Mouse (Mus musculus): ENCODE data around the gene Gm6034. TPM values are rescaled to one million over a fixed set of nuclear protein-coding genes. Genes with fewer than 3 reads are reported as not detected.
"Not testable (repeated sequence)": the region's sequence is repeated elsewhere in the genome, so short reads cannot be mapped to it uniquely, and the experiment has no call there.

Gene Gm6034
- polyA plus RNA-seq, 1 experiment from 2014 or later: not detected

GRCm38 (mm10) chr17:36025901-36026300 is 16.9 kb upstream of the Gm6034 start:
- no peak overlapping the region for H3K9ac ChIP-seq
- no peaks in the 10 kb centered on the region for H3K9me3 ChIP-seq
- H3K4me2 ChIP-seq: no peak overlapping the region
- ATAC-seq (replicated peaks): no peak
- H3K36me3 ChIP-seq (replicated peaks): no peaks in the 10 kb centered on the region
- H3K27me3 ChIP-seq (replicated peaks): no peaks in the 10 kb centered on the region
- no peaks in the 10 kb centered on the region for H3K4me1 ChIP-seq
- H3K4me3 ChIP-seq: no peak overlapping the region
- WGBS: 84% methylated on average over 4 of the region's 4 CpGs
- no peak overlapping the region for H3K27ac ChIP-seq

GRCm38 (mm10) chr17:36027663-36028062 is 15.1 kb upstream of the Gm6034 start:
- Histone ChIP-seq H3K4me3 (no peak overlapping the region), H3K9me3 (no peaks in the 10 kb centered on the region), H3K9ac (no peak overlapping the region), H3K36me3 (replicated peaks) (no peaks in the 10 kb centered on the region), H3K4me1 (peaks cover 12% of the 10 kb centered on the region), H3K4me2 (no peak overlapping the region), H3K27ac (no peak overlapping the region), H3K27me3 (replicated peaks) (no peaks in the 10 kb centered on the region)
- 92% methylated on average over 4 of the region's 4 CpGs for WGBS
- ATAC-seq (replicated peaks): no peak

- Histone ChIP-seq H3K9ac (no peak overlapping the region), H3K9me3 (no peaks in the 10 kb centered on the region), H3K4me3 (no peak overlapping the region), H3K27ac (no peak overlapping the region), H3K27me3 (replicated peaks) (no peaks in the 10 kb centered on the region), H3K4me2 (no peak overlapping the region), H3K4me1 (peaks cover 12% of the 10 kb centered on the region), H3K36me3 (replicated peaks) (no peaks in the 10 kb centered on the region)
- ATAC-seq (replicated peaks): no peak
- 59% methylated on average over 7 of the region's 7 CpGs for WGBS
These were observed 13.7 kb upstream of the Gm6034 start for GRCm38 (mm10) chr17:36028879-36029619.

GRCm38 (mm10) chr17:36030046-36030702 is 12.6 kb upstream of the Gm6034 start:
- not testable (repeated sequence) for ATAC-seq (replicated peaks)
- 86% methylated on average over 4 of the region's 4 CpGs for WGBS

GRCm38 (mm10) chr17:36030703-36031582 is 11.8 kb upstream of the Gm6034 start:
- H3K36me3 ChIP-seq (replicated peaks); H3K27ac ChIP-seq; H3K27me3 ChIP-seq (replicated peaks); H3K9me3 ChIP-seq: not testable (repeated sequence)
- peaks cover 12% of the 10 kb centered on the region for H3K4me1 ChIP-seq
- H3K4me3 ChIP-seq: peak overlapping the region; percentile 43
- peak overlapping the region; percentile 86 for H3K4me2 ChIP-seq
- peak; percentile 27; the same call in 1 of the 2 replicates for ATAC-seq (replicated peaks)
- 36% methylated on average over 8 of the region's 8 CpGs for WGBS
- H3K9ac ChIP-seq: peak overlapping the region; percentile 27; the same call in 1 of the 2 replicates

More at GRCm38 (mm10) chr17:36030046-36030702, 12.6 kb upstream of the Gm6034 start:
- not testable (repeated sequence) for H3K9ac ChIP-seq; H3K27me3 ChIP-seq (replicated peaks); H3K36me3 ChIP-seq (replicated peaks); H3K27ac ChIP-seq; H3K4me3 ChIP-seq; H3K9me3 ChIP-seq; H3K4me2 ChIP-seq
- peaks cover 12% of the 10 kb centered on the region for H3K4me1 ChIP-seq

- not testable (repeated sequence) for H3K27me3 ChIP-seq (replicated peaks); H3K9me3 ChIP-seq; H3K27ac ChIP-seq; H3K36me3 ChIP-seq (replicated peaks)
- H3K4me3 ChIP-seq: peak overlapping the region; percentile 43
- ATAC-seq (replicated peaks): peak; percentile 77
- H3K4me2 ChIP-seq: peak overlapping the region; percentile 86
- H3K9ac ChIP-seq: peak overlapping the region; percentile 49
- peaks cover 12% of the 10 kb centered on the region for H3K4me1 ChIP-seq
- under 1% methylated on average over 40 of the region's 40 CpGs for WGBS
These were observed 11.0 kb upstream of the Gm6034 start for GRCm38 (mm10) chr17:36031583-36032331.

GRCm38 (mm10) chr17:36032351-36032875 is 10.3 kb upstream of the Gm6034 start, which contains the start of gene H2-T23:
H2-T23 (minus strand) TSS chr17:36032855.
- 2% methylated on average over 24 of the region's 25 CpGs for WGBS
- H3K4me3 ChIP-seq: peak within 1 kb of the TSS; percentile 43
- H3K4me1 ChIP-seq: peaks cover 12% of the 10 kb centered on the region
- peak within 1 kb of the TSS; percentile 86 for H3K4me2 ChIP-seq
- H3K9me3 ChIP-seq; H3K27ac ChIP-seq; H3K36me3 ChIP-seq (replicated peaks); H3K27me3 ChIP-seq (replicated peaks): not testable (repeated sequence)
- ATAC-seq (replicated peaks): peak; percentile 31
- H3K9ac ChIP-seq: peak within 1 kb of the TSS; percentile 49

- H3K9me3 ChIP-seq; H3K27ac ChIP-seq; H3K36me3 ChIP-seq (replicated peaks); H3K27me3 ChIP-seq (replicated peaks); ATAC-seq (replicated peaks); H3K4me3 ChIP-seq; H3K4me2 ChIP-seq; H3K9ac ChIP-seq: not testable (repeated sequence)
- WGBS: 63% methylated on average over 3 of the region's 3 CpGs
- peaks cover 12% of the 10 kb centered on the region for H3K4me1 ChIP-seq
These were observed 8.2 kb upstream of the Gm6034 start for GRCm38 (mm10) chr17:36034524-36034923.

- H3K36me3 ChIP-seq (replicated peaks); H3K4me2 ChIP-seq; H3K9me3 ChIP-seq; ATAC-seq (replicated peaks); H3K27me3 ChIP-seq (replicated peaks); H3K4me3 ChIP-seq; H3K27ac ChIP-seq; H3K9ac ChIP-seq: not testable (repeated sequence)
- peaks cover 12% of the 10 kb centered on the region for H3K4me1 ChIP-seq
- WGBS: 33% methylated on average over 3 of the region's 3 CpGs
These were observed 7.6 kb upstream of the Gm6034 start for GRCm38 (mm10) chr17:36035010-36035638.

- not testable (repeated sequence) for H3K36me3 ChIP-seq (replicated peaks); H3K9me3 ChIP-seq; ATAC-seq (replicated peaks); H3K27me3 ChIP-seq (replicated peaks); H3K27ac ChIP-seq; H3K4me2 ChIP-seq; H3K9ac ChIP-seq; H3K4me3 ChIP-seq
- WGBS: 88% methylated on average over 13 of the region's 13 CpGs
- H3K4me1 ChIP-seq: peaks cover 12% of the 10 kb centered on the region
These were observed 6.6 kb upstream of the Gm6034 start for GRCm38 (mm10) chr17:36036126-36036525.

GRCm38 (mm10) chr17:36040604-36041003 is 2.2 kb upstream of the Gm6034 start:
- H3K36me3 ChIP-seq (replicated peaks); H3K9ac ChIP-seq; H3K4me3 ChIP-seq; H3K9me3 ChIP-seq; ATAC-seq (replicated peaks); H3K27me3 ChIP-seq (replicated peaks); H3K4me1 ChIP-seq; H3K27ac ChIP-seq; H3K4me2 ChIP-seq: not testable (repeated sequence)
- WGBS: 89% methylated on average over 2 of the region's 2 CpGs

Measured in midbrain, embryonic 15.5 days (tissue).